Mouse (Mus musculus) c-Kit-negative CD71-positive TER-119-positive erythroid progenitor cells, embryonic 14.5 days (primary cell): ENCODE data around the gene Mapk1ip1l.
A peak's percentile ranks its signal among the peaks of the same experiment; 100 is the strongest.
"Not testable (repeated sequence)": the region's sequence is repeated elsewhere in the genome, so short reads cannot be mapped to it uniquely, and the experiment has no call there.

Experiments used
- DNase-seq: peaks from one replicate; pipeline ENCODE4 v3.0.0-alpha.2; 2013; ENCODE audit warnings: low read depth, low spot score

Gene Mapk1ip1l

GRCm38 (mm10) chr14:47304814-47305405 is 6.8 kb downstream of the Mapk1ip1l start:
- no peak for DNase-seq

- DNase-seq = no peak
Observed at GRCm38 (mm10) chr14:47305933-47306332, 7.9 kb downstream of the Mapk1ip1l start.

- no peak for DNase-seq
Observed at GRCm38 (mm10) chr14:47307669-47308068, 9.6 kb downstream of the Mapk1ip1l start.

GRCm38 (mm10) chr14:47309061-47309460 is 11.0 kb downstream of the Mapk1ip1l start:
- DNase-seq = no peak

GRCm38 (mm10) chr14:47310342-47311181 is 12.5 kb downstream of the Mapk1ip1l start:
- DNase-seq = no peak

- no peak for DNase-seq
Observed at GRCm38 (mm10) chr14:47319362-47319761, 21.3 kb downstream of the Mapk1ip1l start.

DNA sequence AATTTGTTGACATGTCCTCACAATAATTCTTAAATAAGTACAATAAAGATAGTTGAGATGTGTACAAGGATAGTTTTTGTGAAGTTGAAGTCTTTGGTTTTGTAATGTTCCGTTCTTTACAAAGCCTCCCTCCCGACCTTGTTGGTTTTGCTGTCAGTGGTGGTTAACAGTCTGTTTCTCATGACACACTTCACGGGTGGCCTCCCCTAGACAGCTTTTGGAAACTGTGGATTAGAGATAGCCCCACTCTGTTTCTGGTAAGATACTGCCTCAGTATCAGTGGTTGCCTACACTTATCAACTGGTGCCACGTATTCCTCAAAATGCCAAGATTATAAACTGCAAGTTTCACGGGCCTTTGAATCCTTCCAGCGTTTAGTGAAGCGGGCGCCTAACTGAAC is 23.5 kb downstream of the Mapk1ip1l start:
- not testable (repeated sequence) for DNase-seq

DNA sequence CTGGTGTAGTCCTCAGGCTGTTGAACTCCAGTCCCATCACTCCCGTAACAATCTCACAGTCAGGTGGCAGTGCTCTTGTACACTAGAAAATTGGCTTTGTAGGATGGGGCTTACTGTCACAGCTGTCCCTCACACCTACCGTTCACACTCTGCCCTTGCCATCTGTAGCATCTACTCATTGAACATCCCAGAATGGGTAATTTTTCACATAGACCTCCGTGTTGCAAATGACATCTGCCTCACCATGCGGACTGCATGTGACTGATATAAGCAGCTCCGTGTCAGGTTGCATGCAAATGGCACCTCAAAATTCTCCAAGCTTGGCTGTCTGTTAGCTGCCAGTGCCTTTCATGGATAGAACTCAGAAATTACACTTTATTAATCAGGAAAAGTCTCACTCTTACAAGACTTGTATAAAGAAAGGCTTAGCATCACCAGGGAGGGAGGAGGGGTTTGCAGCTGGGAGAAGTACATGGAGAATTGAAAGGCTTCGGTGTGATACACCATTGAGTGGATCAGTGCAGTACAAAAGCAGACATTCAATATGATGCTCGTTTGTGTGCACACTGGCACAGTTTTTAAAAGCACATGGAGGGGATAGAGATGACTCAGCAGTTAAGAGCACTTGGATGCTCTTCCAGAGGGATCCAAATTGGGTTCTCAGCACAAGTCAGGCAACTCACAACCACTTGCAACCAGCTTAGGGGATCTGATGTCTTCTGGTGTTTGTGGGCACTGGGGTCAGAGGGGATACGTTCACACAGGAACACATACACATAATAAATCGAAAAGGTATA is 28.1 kb downstream of the Mapk1ip1l start:
- DNase-seq = no peak

GRCm38 (mm10) chr14:47327347-47327746 is 29.3 kb downstream of the Mapk1ip1l start:
- no peak for DNase-seq

DNA sequence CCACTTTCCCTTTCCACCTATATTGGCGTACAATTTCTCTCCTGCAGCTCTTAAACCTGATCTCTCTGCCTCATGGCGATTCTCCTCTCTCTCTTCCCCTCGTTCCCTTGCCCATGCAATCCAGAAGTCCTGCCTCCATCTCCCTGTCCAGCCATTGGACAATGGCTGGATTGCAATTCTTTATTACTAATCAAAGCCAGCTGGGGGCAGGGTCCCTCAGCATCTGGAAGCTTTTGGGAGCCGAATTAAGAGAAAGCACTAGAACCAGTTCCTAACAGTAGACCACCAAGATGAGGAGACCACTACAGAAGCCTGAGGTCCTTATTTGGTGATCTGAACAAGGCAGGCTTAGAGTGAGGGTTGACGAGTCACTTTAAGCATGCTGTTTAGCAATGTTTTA is 33.9 kb downstream of the Mapk1ip1l start:
- DNase-seq = no peak

- DNase-seq = peak; percentile 30
Observed at GRCm38 (mm10) chr14:47334819-47335218, 36.8 kb downstream of the Mapk1ip1l start.

DNA sequence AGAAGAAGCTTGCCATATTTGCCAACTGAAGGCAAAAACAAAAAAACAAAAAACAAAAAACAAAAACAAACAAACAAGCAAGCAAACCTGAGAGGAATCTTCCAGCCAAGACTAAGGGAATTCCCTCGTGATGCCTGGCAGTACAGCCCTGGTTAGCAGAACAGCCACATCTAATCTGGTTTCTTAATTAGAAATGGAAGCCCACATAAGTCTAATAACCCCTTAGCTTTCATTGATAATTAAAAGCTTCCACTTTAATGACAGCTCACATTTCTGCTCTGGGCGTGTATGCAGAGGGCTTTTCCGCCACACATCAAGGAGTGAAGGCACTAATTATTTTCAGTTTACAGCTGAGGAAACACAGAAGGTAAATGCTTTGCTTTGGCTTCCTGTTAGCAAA is 37.2 kb downstream of the Mapk1ip1l start:
- no peak for DNase-seq

GRCm38 (mm10) chr14:47340231-47340925 is 42.3 kb downstream of the Mapk1ip1l start:
- DNase-seq = no peak

DNA sequence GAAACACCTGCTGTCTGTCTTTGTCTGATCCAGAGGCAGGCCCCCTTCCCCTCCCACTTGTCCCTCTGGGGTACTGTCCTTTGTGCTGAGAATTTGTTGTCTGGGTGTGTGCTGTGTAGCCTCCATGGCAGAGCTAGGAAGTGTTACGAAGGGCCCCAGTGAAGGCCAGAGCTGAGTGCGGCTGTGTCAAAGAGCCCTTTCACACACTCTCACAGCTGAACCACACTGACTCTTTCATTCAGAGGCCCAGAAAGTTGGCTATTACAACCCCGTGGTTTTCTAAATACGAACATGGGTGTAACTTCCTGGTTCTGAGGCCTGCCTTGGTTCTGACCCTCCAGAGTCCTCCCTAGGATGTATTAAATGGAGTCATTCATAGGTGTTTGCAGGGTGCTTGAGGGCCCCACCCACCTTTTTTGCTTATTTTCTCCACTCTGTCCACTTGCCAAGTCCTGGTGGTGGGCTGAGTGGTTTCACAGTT is 43.8 kb downstream of the Mapk1ip1l start:
- no peak for DNase-seq

GRCm38 (mm10) chr14:47346715-47347114 is 48.6 kb downstream of the Mapk1ip1l start:
- no peak for DNase-seq

- no peak for DNase-seq
Observed at GRCm38 (mm10) chr14:47350974-47351373, 52.9 kb downstream of the Mapk1ip1l start.

GRCm38 (mm10) chr14:47352272-47352671 is 54.2 kb downstream of the Mapk1ip1l start:
- DNase-seq = no peak

- no peak for DNase-seq
Observed at GRCm38 (mm10) chr14:47353240-47353639, 55.2 kb downstream of the Mapk1ip1l start.

GRCm38 (mm10) chr14:47354111-47354577 is 56.1 kb downstream of the Mapk1ip1l start:
- DNase-seq = peak; percentile 50

- no peak for DNase-seq
Observed at GRCm38 (mm10) chr14:47354948-47355347, 56.9 kb downstream of the Mapk1ip1l start.

- DNase-seq = no peak
Observed at GRCm38 (mm10) chr14:47356622-47357021, 58.6 kb downstream of the Mapk1ip1l start.
